Mouse (Mus musculus): ENCODE data around the gene Tfap2a. TPM values are rescaled to one million over a fixed set of nuclear protein-coding genes. Genes with fewer than 3 reads are reported as not detected.

Gene Tfap2a
- polyA plus RNA-seq, 1 experiment from 2014 or later = 0.22 TPM

DNA sequence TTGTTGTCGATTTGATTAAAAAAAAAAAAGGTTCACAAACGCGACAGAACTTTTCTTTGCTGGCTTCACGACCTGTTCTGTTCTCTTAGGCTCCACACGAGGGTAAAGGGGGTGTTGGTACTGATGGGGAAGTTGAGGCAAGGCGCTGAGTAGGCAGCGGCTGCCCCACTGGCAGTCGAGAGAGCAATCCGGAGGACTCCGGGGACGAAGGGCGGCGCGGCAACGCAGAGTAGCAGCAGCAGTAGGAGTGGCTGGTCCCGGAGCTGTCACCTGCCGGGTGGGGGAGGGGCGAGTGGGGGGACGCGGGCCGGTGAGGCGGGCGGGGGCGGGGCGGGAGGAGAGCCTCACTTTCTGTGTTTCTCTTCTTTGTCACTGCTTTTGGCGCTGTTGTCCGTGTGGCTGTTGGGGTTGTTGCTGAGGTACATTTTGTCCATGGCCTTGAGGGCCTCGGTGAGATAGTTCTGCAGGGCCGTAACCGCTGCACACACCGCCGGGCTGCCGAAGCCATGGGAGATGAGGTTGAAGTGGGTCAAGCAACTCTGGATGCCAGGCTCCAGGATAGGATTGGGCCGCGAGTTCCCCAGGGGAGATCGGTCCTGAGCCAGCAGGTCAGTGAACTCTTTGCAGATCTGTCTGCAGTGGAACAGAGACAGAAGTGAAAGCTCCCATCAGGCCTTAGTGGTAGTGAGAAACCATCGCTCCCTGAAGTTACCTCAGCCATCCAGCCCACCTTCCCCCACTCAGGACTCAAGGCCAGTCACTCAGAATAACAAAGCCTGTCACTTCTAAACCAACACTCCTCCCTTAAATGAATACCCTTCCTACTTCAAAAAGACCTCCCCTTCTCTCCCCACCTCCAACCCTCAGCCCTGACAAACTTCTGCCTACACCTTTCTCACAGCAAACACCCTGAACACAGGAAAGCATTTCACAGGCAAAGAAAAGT lies 21.1 kb downstream of the Tfap2a start:
- Histone ChIP-seq H3K36me3 (ENCODE audit: control insufficient read depth, insufficient read depth, low read length) (no peaks in the 10 kb centered on the region), H3K9me3 (ENCODE audit: control insufficient read depth, low read length) (no peaks in the 10 kb centered on the region), H3K27me3 (ENCODE audit: control insufficient read depth, insufficient read depth, low read length) (peaks cover 94% of the 10 kb centered on the region), H3K27ac (replicated peaks in 1 of 2; ENCODE audit: control insufficient read depth in 1 of 2, insufficient read depth in 1 of 2, low read depth in 2 of 2, low read length in 2 of 2) (no peak overlapping the region), H3K9ac (ENCODE audit: low read length) (no peak overlapping the region), H3K4me3 (ENCODE audit: control insufficient read depth in 1 of 2, insufficient read depth in 1 of 2, low read depth in 1 of 2, low read length in 2 of 2) (no peak overlapping the region), H3K4me1 (ENCODE audit: control insufficient read depth in 2 of 2, insufficient read depth in 2 of 2, low read length in 2 of 2) (peaks cover 2 to 5% of the 10 kb centered on the region in 2 experiments; a peak in 2 of 4 replicates), H3K4me2 (ENCODE audit: low read length) (peak overlapping the region; percentile 53)
- no peak for ATAC-seq (ENCODE audit: insufficient number of reproducible peaks, insufficient read depth, low FRiP score, low read depth)
- 6% methylated on average over 37 of the region's 37 CpGs for WGBS

DNA sequence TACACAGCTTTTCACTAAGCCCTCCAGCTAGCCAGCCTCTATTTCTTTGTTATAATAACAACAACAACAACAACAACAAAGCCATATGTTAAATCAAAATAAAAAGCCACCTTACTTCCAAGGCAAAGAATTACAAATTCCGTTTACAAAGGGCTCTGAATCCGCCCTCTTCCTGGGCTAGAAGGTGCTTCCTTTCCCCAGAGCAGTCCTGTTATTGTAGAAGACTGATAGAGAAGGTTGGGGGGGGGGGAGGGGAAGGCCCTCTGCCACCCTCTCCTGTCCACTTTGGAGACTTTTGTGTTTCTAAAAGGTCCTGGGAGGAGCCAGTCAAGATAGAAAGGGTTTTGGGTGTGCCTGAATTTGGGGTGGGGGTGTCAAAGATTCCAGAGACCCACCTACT lies 23.6 kb downstream of the Tfap2a start:
- 9% methylated on average over 2 of the region's 2 CpGs for WGBS
- Histone ChIP-seq H3K4me2 (ENCODE audit: low read length) (no peak overlapping the region), H3K4me1 (ENCODE audit: control insufficient read depth in 2 of 2, insufficient read depth in 2 of 2, low read length in 2 of 2) (peaks cover 2 to 5% of the 10 kb centered on the region in 2 experiments; a peak in 2 of 4 replicates), H3K36me3 (ENCODE audit: control insufficient read depth, insufficient read depth, low read length) (no peaks in the 10 kb centered on the region), H3K27me3 (ENCODE audit: control insufficient read depth, insufficient read depth, low read length) (peaks cover 99% of the 10 kb centered on the region), H3K9me3 (ENCODE audit: control insufficient read depth, low read length) (no peaks in the 10 kb centered on the region), H3K4me3 (ENCODE audit: control insufficient read depth in 1 of 2, insufficient read depth in 1 of 2, low read depth in 1 of 2, low read length in 2 of 2) (no peak overlapping the region), H3K27ac (replicated peaks in 1 of 2; ENCODE audit: control insufficient read depth in 1 of 2, insufficient read depth in 1 of 2, low read depth in 2 of 2, low read length in 2 of 2) (no peak overlapping the region), H3K9ac (ENCODE audit: low read length) (no peak overlapping the region)
- no peak for ATAC-seq (ENCODE audit: insufficient number of reproducible peaks, insufficient read depth, low FRiP score, low read depth)

DNA sequence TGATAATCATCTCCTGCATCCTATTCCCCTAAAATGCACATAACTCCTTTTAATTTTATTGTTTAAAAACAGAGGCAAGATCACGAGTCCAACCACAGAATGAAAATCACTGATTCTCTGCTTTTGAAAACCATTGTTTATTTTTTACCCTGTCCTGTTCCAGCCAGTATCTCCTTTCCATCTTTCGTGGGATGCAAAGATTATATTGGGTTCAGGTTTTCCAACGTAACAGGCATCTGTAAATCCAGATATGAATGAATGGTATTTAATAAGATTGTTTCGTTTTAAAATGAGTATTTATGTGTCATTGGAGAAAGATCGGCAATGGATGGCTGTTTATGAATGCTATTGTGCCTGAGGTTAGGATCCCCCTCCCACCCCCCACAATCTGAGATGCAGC lies 24.5 kb downstream of the Tfap2a start:
- no peak overlapping the region for H3K4me2 ChIP-seq (ENCODE audit: low read length)
- H3K4me1 ChIP-seq (ENCODE audit: control insufficient read depth in 2 of 2, insufficient read depth in 2 of 2, low read length in 2 of 2) = peaks cover 2 to 5% of the 10 kb centered on the region in 2 experiments; a peak in 2 of 4 replicates
- no peak overlapping the region for H3K4me3 ChIP-seq (ENCODE audit: control insufficient read depth in 1 of 2, insufficient read depth in 1 of 2, low read depth in 1 of 2, low read length in 2 of 2)
- ATAC-seq (ENCODE audit: insufficient number of reproducible peaks, insufficient read depth, low FRiP score, low read depth) = no peak
- 8% methylated on average over 5 of the region's 5 CpGs for WGBS
- peaks cover 98% of the 10 kb centered on the region for H3K27me3 ChIP-seq (ENCODE audit: control insufficient read depth, insufficient read depth, low read length)
- H3K36me3 ChIP-seq (ENCODE audit: control insufficient read depth, insufficient read depth, low read length) = no peaks in the 10 kb centered on the region
- no peaks in the 10 kb centered on the region for H3K9me3 ChIP-seq (ENCODE audit: control insufficient read depth, low read length)
- no peak overlapping the region for H3K27ac ChIP-seq (replicated peaks in 1 of 2; ENCODE audit: control insufficient read depth in 1 of 2, insufficient read depth in 1 of 2, low read depth in 2 of 2, low read length in 2 of 2)
- no peak overlapping the region for H3K9ac ChIP-seq (ENCODE audit: low read length)

DNA sequence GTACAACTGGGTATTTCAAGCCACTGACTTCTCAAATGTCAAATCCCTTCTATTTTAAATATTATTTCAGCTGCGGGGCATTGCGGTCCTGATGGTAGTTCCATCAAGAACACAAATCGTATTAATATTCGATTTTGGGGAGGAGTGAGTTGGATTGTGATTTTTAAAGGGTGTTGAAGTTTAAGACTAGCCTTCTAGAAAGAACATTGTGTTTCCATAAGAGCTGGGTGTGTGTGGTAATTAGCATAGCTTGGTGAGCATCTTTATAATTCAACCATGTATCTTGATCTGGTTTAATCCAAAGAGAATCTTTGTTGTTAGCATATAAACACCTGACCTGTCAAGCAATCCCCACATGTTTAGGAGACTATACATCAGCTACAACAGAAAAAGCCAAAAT lies 24.9 kb downstream of the Tfap2a start:
- no peak overlapping the region for H3K9ac ChIP-seq (ENCODE audit: low read length)
- no peak overlapping the region for H3K4me2 ChIP-seq (ENCODE audit: low read length)
- WGBS = 9% methylated on average over 4 of the region's 4 CpGs
- H3K27me3 ChIP-seq (ENCODE audit: control insufficient read depth, insufficient read depth, low read length) = peaks cover 98% of the 10 kb centered on the region
- H3K27ac ChIP-seq (replicated peaks in 1 of 2; ENCODE audit: control insufficient read depth in 1 of 2, insufficient read depth in 1 of 2, low read depth in 2 of 2, low read length in 2 of 2) = no peak overlapping the region
- no peaks in the 10 kb centered on the region for H3K9me3 ChIP-seq (ENCODE audit: control insufficient read depth, low read length)
- no peak overlapping the region for H3K4me3 ChIP-seq (ENCODE audit: control insufficient read depth in 1 of 2, insufficient read depth in 1 of 2, low read depth in 1 of 2, low read length in 2 of 2)
- no peak for ATAC-seq (ENCODE audit: insufficient number of reproducible peaks, insufficient read depth, low FRiP score, low read depth)
- no peaks in the 10 kb centered on the region for H3K36me3 ChIP-seq (ENCODE audit: control insufficient read depth, insufficient read depth, low read length)
- H3K4me1 ChIP-seq (ENCODE audit: control insufficient read depth in 2 of 2, insufficient read depth in 2 of 2, low read length in 2 of 2) = peaks cover 2 to 5% of the 10 kb centered on the region in 2 experiments; a peak in 2 of 4 replicates

DNA sequence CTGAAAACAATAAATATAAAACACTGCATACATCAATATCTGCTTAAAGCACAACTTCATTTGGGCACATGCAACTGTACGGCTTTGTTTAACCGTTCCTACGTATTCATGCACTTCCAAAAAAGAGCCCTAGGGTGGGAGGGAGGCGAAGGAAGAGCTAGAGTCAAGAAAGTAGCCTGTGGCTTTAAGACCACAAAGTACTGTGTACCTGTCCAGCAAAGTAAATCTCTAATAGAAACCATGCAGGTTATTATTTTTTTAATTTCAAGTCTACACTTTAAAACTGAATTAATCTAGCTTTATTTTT lies 25.7 kb downstream of the Tfap2a start:
- no peak overlapping the region for H3K4me3 ChIP-seq (ENCODE audit: control insufficient read depth in 1 of 2, insufficient read depth in 1 of 2, low read depth in 1 of 2, low read length in 2 of 2)
- peaks cover 2 to 5% of the 10 kb centered on the region in 2 experiments; a peak in 2 of 4 replicates for H3K4me1 ChIP-seq (ENCODE audit: control insufficient read depth in 2 of 2, insufficient read depth in 2 of 2, low read length in 2 of 2)
- no peak overlapping the region for H3K27ac ChIP-seq (replicated peaks in 1 of 2; ENCODE audit: control insufficient read depth in 1 of 2, insufficient read depth in 1 of 2, low read depth in 2 of 2, low read length in 2 of 2)
- 6% methylated on average over 4 of the region's 4 CpGs for WGBS
- no peaks in the 10 kb centered on the region for H3K36me3 ChIP-seq (ENCODE audit: control insufficient read depth, insufficient read depth, low read length)
- H3K9ac ChIP-seq (ENCODE audit: low read length) = no peak overlapping the region
- H3K9me3 ChIP-seq (ENCODE audit: control insufficient read depth, low read length) = no peaks in the 10 kb centered on the region
- no peak for ATAC-seq (ENCODE audit: insufficient number of reproducible peaks, insufficient read depth, low FRiP score, low read depth)
- no peak overlapping the region for H3K4me2 ChIP-seq (ENCODE audit: low read length)
- peaks cover 97% of the 10 kb centered on the region for H3K27me3 ChIP-seq (ENCODE audit: control insufficient read depth, insufficient read depth, low read length)

DNA sequence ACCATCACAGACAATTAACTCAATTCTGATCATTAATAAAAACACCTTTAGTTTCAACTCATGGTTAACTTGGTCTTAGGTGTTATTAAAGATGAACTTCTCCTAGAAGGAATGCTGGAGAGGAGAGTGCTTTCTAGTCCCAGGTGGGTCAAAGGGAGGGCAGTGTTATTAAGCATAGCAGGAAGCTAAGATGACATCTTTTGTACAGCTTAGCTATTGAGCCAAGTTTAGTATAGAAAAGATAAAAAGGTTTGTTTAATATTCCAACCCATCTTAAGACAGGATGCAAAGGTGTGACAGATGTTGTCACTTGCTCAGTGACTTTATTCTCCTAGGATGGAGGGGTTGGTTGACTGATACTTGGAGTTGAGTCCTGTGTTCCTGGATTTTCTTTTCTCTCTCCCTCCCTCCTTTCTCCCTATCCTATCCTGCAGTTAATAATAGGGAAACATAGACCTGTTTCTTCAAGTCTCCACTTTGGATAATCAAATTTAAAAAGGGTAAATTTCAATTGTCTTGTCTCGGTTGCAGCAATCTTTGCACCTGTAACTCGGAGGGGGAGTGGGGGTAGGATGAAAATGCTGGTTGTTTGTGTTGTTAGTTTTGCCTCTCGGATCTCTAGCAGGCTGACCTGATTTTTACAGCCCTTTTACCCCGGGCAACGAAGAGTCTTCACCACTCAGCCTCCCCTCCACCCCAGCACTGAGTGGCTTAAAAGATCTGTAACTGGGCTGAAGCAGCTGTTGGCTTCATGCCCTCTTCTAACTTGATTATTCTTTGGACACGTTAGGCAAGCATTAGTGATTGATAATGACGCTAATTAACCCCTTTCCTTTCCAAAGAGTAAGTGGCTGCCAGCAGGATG lies 26.3 kb downstream of the Tfap2a start:
- Histone ChIP-seq H3K9me3 (ENCODE audit: control insufficient read depth, low read length) (no peaks in the 10 kb centered on the region), H3K4me3 (ENCODE audit: control insufficient read depth in 1 of 2, insufficient read depth in 1 of 2, low read depth in 1 of 2, low read length in 2 of 2) (no peak overlapping the region), H3K4me2 (ENCODE audit: low read length) (no peak overlapping the region), H3K27ac (replicated peaks in 1 of 2; ENCODE audit: control insufficient read depth in 1 of 2, insufficient read depth in 1 of 2, low read depth in 2 of 2, low read length in 2 of 2) (no peak overlapping the region), H3K4me1 (ENCODE audit: control insufficient read depth in 2 of 2, insufficient read depth in 2 of 2, low read length in 2 of 2) (peaks cover 2 to 3% of the 10 kb centered on the region in 2 experiments; a peak in 2 of 4 replicates), H3K36me3 (ENCODE audit: control insufficient read depth, insufficient read depth, low read length) (no peaks in the 10 kb centered on the region), H3K27me3 (ENCODE audit: control insufficient read depth, insufficient read depth, low read length) (peaks cover 97% of the 10 kb centered on the region), H3K9ac (ENCODE audit: low read length) (no peak overlapping the region)
- no peak for ATAC-seq (ENCODE audit: insufficient number of reproducible peaks, insufficient read depth, low FRiP score, low read depth)
- WGBS = 2% methylated on average over 7 of the region's 7 CpGs

DNA sequence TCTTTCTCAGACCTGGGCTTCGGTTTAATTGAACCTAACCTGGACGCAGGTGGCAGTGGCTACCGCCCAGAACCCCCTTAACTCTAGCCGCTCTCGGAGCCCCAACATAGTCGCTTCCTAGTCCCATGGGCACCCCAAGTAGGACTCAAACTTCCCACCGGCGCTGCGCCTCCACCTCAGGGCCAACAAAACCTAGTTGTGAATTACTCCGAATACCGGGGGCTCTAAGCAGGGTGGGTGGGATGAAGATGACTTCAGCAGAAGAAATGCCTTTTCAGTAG lies 28.2 kb downstream of the Tfap2a start:
- H3K27ac ChIP-seq (replicated peaks in 1 of 2; ENCODE audit: control insufficient read depth in 1 of 2, insufficient read depth in 1 of 2, low read depth in 2 of 2, low read length in 2 of 2) = no peak overlapping the region
- H3K36me3 ChIP-seq (ENCODE audit: control insufficient read depth, insufficient read depth, low read length) = no peaks in the 10 kb centered on the region
- no peaks in the 10 kb centered on the region for H3K9me3 ChIP-seq (ENCODE audit: control insufficient read depth, low read length)
- H3K4me1 ChIP-seq (ENCODE audit: control insufficient read depth in 2 of 2, insufficient read depth in 2 of 2, low read length in 2 of 2) = peaks cover 0 to under 1% of the 10 kb centered on the region in 2 experiments; a peak in 1 of 4 replicates
- ATAC-seq (ENCODE audit: insufficient number of reproducible peaks, insufficient read depth, low FRiP score, low read depth) = no peak
- no peak overlapping the region for H3K4me3 ChIP-seq (ENCODE audit: control insufficient read depth in 1 of 2, insufficient read depth in 1 of 2, low read depth in 1 of 2, low read length in 2 of 2)
- under 1% methylated on average over 11 of the region's 11 CpGs for WGBS
- H3K9ac ChIP-seq (ENCODE audit: low read length) = no peak overlapping the region
- H3K4me2 ChIP-seq (ENCODE audit: low read length) = no peak overlapping the region
- H3K27me3 ChIP-seq (ENCODE audit: control insufficient read depth, insufficient read depth, low read length) = peaks cover 98% of the 10 kb centered on the region

Data from heart, embryonic 14.5 days (tissue).